Mouse (Mus musculus): ENCODE results near the gene Ankrd34a.

GRCm38 (mm10) chr3:96581141-96581540, 15.3 kb upstream of the Ankrd34a start:
- TF ChIP-seq CTCF (IDR thresholded peaks at IDR 0.05; ENCODE audit: borderline replicate concordance, insufficient read depth, low read length) (no peak), POLR2A (IDR thresholded peaks at IDR 0.05; ENCODE audit: low read depth, low read length) (no peak)
